Mouse (Mus musculus) G1E (cell line): ENCODE data around the gene Zmynd12.

Experiments
- GATA1 ChIP-seq: IDR thresholded peaks from 2 replicates; pipeline ENCODE4 v1.6.1; 2012; ENCODE audit warnings: borderline replicate concordance, low read length, inconsistent platforms, mixed read lengths
- POLR2AphosphoS5 ChIP-seq: IDR thresholded peaks from 2 replicates; pipeline ENCODE4 v1.6.1; 2012; ENCODE audit warnings: low read depth, low read length, inconsistent platforms; ENCODE audit not compliant: insufficient replicate concordance
- TAL1 ChIP-seq: conservative IDR thresholded peaks from 2 replicates; pipeline ENCODE4 v1.6.1; 2012; ENCODE audit warnings: low read depth, low read length, inconsistent platforms, mixed read lengths

GRCm38 (mm10) chr4:119511591-119511990, 89.0 kb downstream of the Zmynd12 start:
- TF ChIP-seq GATA1: no peak
- TF ChIP-seq POLR2AphosphoS5: no peak
- TF ChIP-seq TAL1: no peak
